Mouse (Mus musculus) G1E (cell line): ENCODE data around the gene Prkg2. TPM values are rescaled to one million over a fixed set of nuclear protein-coding genes. Genes with fewer than 3 reads are reported as not detected.

ENCODE experiments used
- ATAC-seq: 2 replicates; pipeline ENCODE4 v1.8.0; 2016; ENCODE audit warnings: mild to moderate bottlenecking; ENCODE audit not compliant: insufficient number of reproducible peaks, poor library complexity, low FRiP score, severe bottlenecking; ENCODE audit errors: extremely low read depth
- DNase-seq: peaks from one replicate; pipeline ENCODE4 v3.0.0; 2012; ENCODE audit warnings: low spot score
- H3K27me3 ChIP-seq: 2 replicates; pipeline ENCODE4 v1.6.1; 2012; ENCODE audit warnings: mild to moderate bottlenecking, low read length, inconsistent platforms; ENCODE audit not compliant: insufficient read depth
- H3K36me3 ChIP-seq: replicated peaks from 2 replicates; pipeline ENCODE3; 2012; ENCODE audit warnings: mild to moderate bottlenecking, inconsistent platforms
- H3K4me1 ChIP-seq: 2 replicates; pipeline ENCODE4 v1.6.1; 2012; ENCODE audit warnings: low read depth, low read length, inconsistent platforms, mixed read lengths; ENCODE audit not compliant: insufficient read depth
- H3K4me3 ChIP-seq: 2 replicates; pipeline ENCODE4 v1.5.1; 2012; ENCODE audit warnings: low read depth, mild to moderate bottlenecking, inconsistent platforms, low read length, moderate library complexity, mixed read lengths
- H3K9me3 ChIP-seq: replicated peaks from 2 replicates; pipeline ENCODE4 v1.6.1; 2012; ENCODE audit warnings: inconsistent platforms
- CTCF ChIP-seq: IDR thresholded peaks from 2 replicates; pipeline ENCODE4 v1.5.1; 2012; ENCODE audit warnings: low read depth, low read length, inconsistent platforms, mixed read lengths
- GATA1 ChIP-seq: IDR thresholded peaks from 2 replicates; pipeline ENCODE4 v1.6.1; 2012; ENCODE audit warnings: borderline replicate concordance, low read length, inconsistent platforms, mixed read lengths
- GATA2 ChIP-seq: IDR thresholded peaks from 2 replicates; pipeline ENCODE4 v1.6.1; 2012; ENCODE audit warnings: low read depth, low read length, inconsistent platforms, borderline replicate concordance
- POLR2AphosphoS5 ChIP-seq: IDR thresholded peaks from 2 replicates; pipeline ENCODE4 v1.6.1; 2012; ENCODE audit warnings: low read depth, low read length, inconsistent platforms; ENCODE audit not compliant: insufficient replicate concordance
- TAL1 ChIP-seq: conservative IDR thresholded peaks from 2 replicates; pipeline ENCODE4 v1.6.1; 2012; ENCODE audit warnings: low read depth, low read length, inconsistent platforms, mixed read lengths
- polyA plus RNA-seq: library from polyadenylated mRNA; stranded (reverse); fragments of >175 nt; gene quantifications from 2 replicates; pipeline ENCODE4 v1.2.3, GENCODE M21; 2012
- total RNA-seq, 2 experiments: library from RNA; stranded (forward) in 1 of 2; stranded (reverse) in 1 of 2; fragments of 200-1000 nt in 1 of 2; fragments of >200 nt in 1 of 2; fragmentation: Nextera tagmentation in 1 of 2; gene quantifications; 2 replicates each; pipeline ENCODE4 v1.2.3; 2014 to 2017

Prkg2 gene
- total and polyA plus RNA-seq, 3 experiments: 0.11 TPM; not detected in 2

- ATAC-seq (no peak), DNase-seq (no peak)
- Histone ChIP-seq H3K4me1 (no peaks in the 10 kb centered on the region), H3K4me3 (no peak overlapping the region), H3K27me3 (no peaks in the 10 kb centered on the region), H3K9me3 (peaks cover 15% of the 10 kb centered on the region), H3K36me3 (no peaks in the 10 kb centered on the region)
- TF ChIP-seq GATA2: no peak
- no peak for TF ChIP-seq CTCF
- TF ChIP-seq GATA1: no peak
- no peak for TF ChIP-seq TAL1
- TF ChIP-seq POLR2AphosphoS5: no peak
Observed at GRCm38 (mm10) chr5:98946656-98947055, 90.5 kb downstream of the Prkg2 start.

DNA sequence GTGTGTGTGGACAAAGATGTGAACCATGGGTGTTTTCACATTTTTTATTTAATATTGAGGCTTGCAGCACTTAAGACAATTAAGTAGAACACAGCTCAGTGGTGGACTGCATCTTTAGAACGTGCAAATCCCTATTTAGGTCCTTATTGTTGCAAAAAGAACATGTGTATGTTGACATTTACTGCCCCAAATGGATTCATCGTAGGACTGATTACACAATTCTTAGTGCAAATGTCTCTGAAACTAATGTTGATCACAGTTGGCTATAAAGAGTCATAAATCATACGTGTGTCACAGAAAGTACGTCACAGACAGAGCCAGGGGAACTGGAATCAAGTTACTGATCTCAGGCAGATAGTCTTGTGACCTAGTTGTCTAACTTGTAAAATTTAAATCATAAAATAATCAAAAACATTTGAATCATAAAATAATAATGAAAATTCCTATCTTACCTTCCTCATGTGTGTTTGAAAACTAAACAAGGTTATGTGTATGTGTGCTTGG, 91.0 kb downstream of the Prkg2 start:
- ATAC-seq (no peak), DNase-seq (no peak)
- Histone ChIP-seq H3K4me1 (no peaks in the 10 kb centered on the region), H3K4me3 (no peak overlapping the region), H3K36me3 (no peaks in the 10 kb centered on the region), H3K9me3 (peaks cover 15% of the 10 kb centered on the region), H3K27me3 (no peaks in the 10 kb centered on the region)
- TF ChIP-seq GATA2: no peak
- TF ChIP-seq TAL1: no peak
- TF ChIP-seq POLR2AphosphoS5: no peak
- TF ChIP-seq CTCF: no peak
- no peak for TF ChIP-seq GATA1

- H3K36me3 ChIP-seq: no peaks in the 10 kb centered on the region
- no peaks in the 10 kb centered on the region for H3K27me3 ChIP-seq
- DNase-seq: no peak
- TF ChIP-seq GATA2: no peak
- no peak for TF ChIP-seq TAL1
- TF ChIP-seq GATA1: no peak
- TF ChIP-seq CTCF: no peak
- TF ChIP-seq POLR2AphosphoS5: no peak
- H3K9me3 ChIP-seq: peaks cover 24% of the 10 kb centered on the region
- no peaks in the 10 kb centered on the region for H3K4me1 ChIP-seq
- H3K4me3 ChIP-seq: no peak overlapping the region
- ATAC-seq: no peak
Observed at GRCm38 (mm10) chr5:98943776-98944175, 93.4 kb downstream of the Prkg2 start.

GRCm38 (mm10) chr5:98940731-98941130, 96.4 kb downstream of the Prkg2 start:
- Histone ChIP-seq H3K27me3 (no peaks in the 10 kb centered on the region), H3K4me1 (no peaks in the 10 kb centered on the region), H3K4me3 (no peak overlapping the region), H3K9me3 (peaks cover 34% of the 10 kb centered on the region), H3K36me3 (no peaks in the 10 kb centered on the region)
- ATAC-seq: no peak
- no peak for DNase-seq
- TF ChIP-seq TAL1 (no peak), GATA1 (no peak), GATA2 (no peak), POLR2AphosphoS5 (no peak), CTCF (no peak)

GRCm38 (mm10) chr5:98939631-98940208, 97.4 kb downstream of the Prkg2 start:
- no peak for ATAC-seq
- no peak for DNase-seq

GRCm38 (mm10) chr5:98939116-98939515, 98.0 kb downstream of the Prkg2 start:
- no peaks in the 10 kb centered on the region for H3K36me3 ChIP-seq
- H3K9me3 ChIP-seq: peaks cover 36% of the 10 kb centered on the region
- DNase-seq (no peak), ATAC-seq (no peak)
- H3K27me3 ChIP-seq: no peaks in the 10 kb centered on the region
- TF ChIP-seq POLR2AphosphoS5: no peak
- no peak for TF ChIP-seq CTCF
- TF ChIP-seq TAL1: no peak
- TF ChIP-seq GATA1: no peak
- TF ChIP-seq GATA2: no peak
- H3K4me3 ChIP-seq: no peak overlapping the region
- no peaks in the 10 kb centered on the region for H3K4me1 ChIP-seq

More at GRCm38 (mm10) chr5:98939631-98940208, 97.4 kb downstream of the Prkg2 start:
- no peaks in the 10 kb centered on the region for H3K4me1 ChIP-seq
- no peaks in the 10 kb centered on the region for H3K36me3 ChIP-seq
- no peak overlapping the region for H3K4me3 ChIP-seq
- no peaks in the 10 kb centered on the region for H3K27me3 ChIP-seq
- peaks cover 34% of the 10 kb centered on the region for H3K9me3 ChIP-seq
- TF ChIP-seq GATA1 (no peak), TAL1 (no peak), POLR2AphosphoS5 (no peak), GATA2 (no peak), CTCF (no peak)

DNA sequence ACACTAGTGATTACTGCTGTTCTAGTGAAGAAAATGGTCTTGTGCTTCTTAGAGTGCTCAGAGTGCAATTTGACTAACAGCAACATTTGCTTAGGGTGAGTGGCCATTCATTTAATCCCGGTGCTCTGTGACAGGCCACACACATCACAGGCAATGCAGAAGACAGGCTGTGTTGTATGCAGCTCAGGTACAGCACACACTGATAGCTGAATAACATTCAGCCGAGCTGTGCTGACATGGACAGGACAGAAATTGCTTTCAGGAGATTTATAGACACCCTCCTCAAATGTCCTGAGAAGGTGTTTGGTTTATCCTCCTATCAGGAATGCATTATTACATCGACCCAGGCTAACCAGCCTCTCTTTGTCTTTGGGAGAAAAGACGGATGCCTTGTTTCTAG, 99.3 kb downstream of the Prkg2 start:
- TF ChIP-seq POLR2AphosphoS5 (no peak), TAL1 (no peak), GATA2 (no peak), CTCF (no peak), GATA1 (no peak)
- Histone ChIP-seq H3K27me3 (no peaks in the 10 kb centered on the region), H3K4me1 (no peaks in the 10 kb centered on the region), H3K36me3 (no peaks in the 10 kb centered on the region), H3K4me3 (no peak overlapping the region), H3K9me3 (peaks cover 35% of the 10 kb centered on the region)
- DNase-seq: no peak
- ATAC-seq: no peak
